Mouse (Mus musculus): Measurements from ENCODE around the gene Pola2. TPM values are rescaled to one million over a fixed set of nuclear protein-coding genes. Genes with fewer than 3 reads are reported as not detected.
A peak's percentile ranks its signal among the peaks of the same experiment; 100 is the strongest.

The Pola2 gene
- polyA plus RNA-seq (2016; fragmentation: Nextera tagmentation; extraction: Ambion mirVana): 70.0 and 80.7 TPM in 2 replicates

DNA sequence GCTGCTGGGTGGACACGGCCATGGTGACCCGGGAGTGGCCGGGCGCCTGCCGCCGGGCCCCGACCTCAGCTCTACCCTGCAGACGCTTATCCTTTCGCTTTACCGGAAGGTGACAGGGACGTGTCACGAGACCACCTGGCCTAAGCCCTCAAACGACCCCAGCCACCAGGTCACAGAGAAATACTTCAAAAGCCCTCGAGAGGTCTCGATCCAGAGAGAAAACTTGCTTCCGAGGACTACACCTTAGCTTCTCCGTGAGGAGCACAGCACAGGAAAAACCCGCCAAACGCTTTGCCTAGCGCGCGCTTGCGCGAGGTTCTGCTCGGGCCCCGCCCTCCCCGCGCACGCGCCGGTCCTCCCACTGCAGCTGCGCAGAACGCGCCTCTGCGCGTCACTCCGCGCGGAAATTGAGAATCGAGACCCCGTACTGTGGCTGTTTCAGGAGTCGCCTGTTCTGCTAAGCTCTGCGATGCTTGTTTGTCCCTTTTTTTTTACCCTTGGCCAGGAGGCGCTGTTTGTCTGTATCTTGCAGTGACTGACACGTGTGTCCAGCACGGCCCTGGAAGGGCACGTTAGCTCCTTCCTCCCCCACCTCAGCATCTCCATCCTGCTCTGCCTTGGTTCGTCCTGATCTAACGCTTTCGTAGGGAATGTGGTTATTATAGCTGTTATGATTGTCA is at the start of gene Pola2:
TSS of gene Pola2 (minus strand) at position 320 of the 680 bp plus-strand sequence.
- Histone ChIP-seq H3K27ac (peak within 1 kb of the TSS; percentile 86), H3K4me1 (peaks cover 38% of the 10 kb centered on the region), H3K4me3 (peak within 1 kb of the TSS; percentile 79), H3K36me3 (peaks cover 25% of the 10 kb centered on the region), H3K9me3 (no peaks in the 10 kb centered on the region), H3K27me3 (ENCODE audit: insufficient read depth, poor library complexity, severe bottlenecking) (no peaks in the 10 kb centered on the region)
- peak; percentile 93 for DNase-seq (ENCODE audit: low spot score)
- WGBS: under 1% methylated on average over 50 of the region's 50 CpGs

DNA sequence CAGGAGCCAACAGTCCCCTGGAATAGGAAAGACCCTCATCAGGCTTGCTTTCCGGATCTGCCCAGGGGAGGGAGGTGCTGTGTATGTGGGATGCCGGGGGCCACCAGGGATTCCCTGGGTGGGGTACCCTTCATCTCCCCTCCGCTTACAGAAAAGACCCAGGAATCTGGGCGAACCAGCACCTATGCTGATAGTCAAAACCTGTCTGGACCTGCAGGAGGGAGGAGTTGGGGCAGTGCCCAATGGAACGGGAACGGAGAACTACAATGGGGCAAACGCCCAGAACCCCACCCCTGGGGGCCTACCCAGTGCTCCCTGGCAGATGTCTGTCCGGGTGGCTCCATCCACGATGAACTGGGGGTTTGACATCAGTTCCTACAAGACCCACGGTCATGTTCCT is 49.7 kb upstream of the Pola2 start:
- no peak overlapping the region for H3K27ac ChIP-seq
- H3K4me1 ChIP-seq: peaks cover 37% of the 10 kb centered on the region
- H3K9me3 ChIP-seq: no peaks in the 10 kb centered on the region
- H3K36me3 ChIP-seq: no peaks in the 10 kb centered on the region
- WGBS: 90% methylated on average over 10 of the region's 10 CpGs
- DNase-seq (ENCODE audit: low spot score): no peak
- peaks cover 40% of the 10 kb centered on the region for H3K27me3 ChIP-seq (ENCODE audit: insufficient read depth, poor library complexity, severe bottlenecking)
- no peak overlapping the region for H3K4me3 ChIP-seq

DNA sequence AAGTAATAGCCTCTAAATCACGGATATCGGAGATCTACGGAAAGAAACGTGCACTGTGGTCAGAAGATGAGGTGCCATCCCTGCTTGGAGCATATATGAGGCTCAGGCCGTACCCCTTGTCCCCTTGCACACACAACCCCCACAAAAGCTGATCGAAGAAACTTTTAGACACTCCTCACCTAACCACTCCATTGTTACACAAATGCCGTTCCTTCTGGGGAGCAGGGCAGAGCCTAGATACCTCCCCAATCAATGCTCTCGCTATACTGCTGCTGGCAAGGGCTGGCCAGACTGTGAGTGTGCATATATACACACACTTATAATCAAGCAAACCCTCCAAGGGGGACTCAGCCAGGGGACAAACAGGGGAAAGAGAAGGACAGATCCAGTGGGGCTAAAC is 45.1 kb upstream of the Pola2 start:
- DNase-seq (ENCODE audit: low spot score): no peak
- 79% methylated on average over 8 of the region's 8 CpGs for WGBS
- Histone ChIP-seq H3K9me3 (no peaks in the 10 kb centered on the region), H3K27me3 (ENCODE audit: insufficient read depth, poor library complexity, severe bottlenecking) (peaks cover 17% of the 10 kb centered on the region), H3K27ac (no peak overlapping the region), H3K4me1 (peaks cover 14% of the 10 kb centered on the region), H3K36me3 (peaks cover 9% of the 10 kb centered on the region; the same call in 1 of the 2 replicates), H3K4me3 (no peak overlapping the region)

DNA sequence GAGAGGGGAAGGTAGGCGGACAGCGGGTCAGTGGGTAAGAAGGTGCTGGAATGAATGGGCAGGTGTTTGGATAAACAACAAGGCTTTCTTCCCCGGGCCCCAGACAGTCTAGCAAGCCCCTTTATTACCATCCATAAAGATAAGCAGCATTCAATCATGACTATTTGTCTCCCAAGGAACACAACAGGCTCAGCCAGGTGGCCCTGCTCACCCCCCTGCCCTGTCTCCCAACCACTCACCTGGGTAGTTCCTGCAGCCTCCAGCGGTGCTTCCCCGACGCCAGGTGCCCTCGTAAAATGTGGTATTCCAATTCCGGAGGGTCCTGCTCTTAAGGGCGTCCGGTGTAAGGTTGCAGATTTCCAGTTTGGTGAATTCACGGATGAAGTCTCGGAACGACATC is 43.0 kb upstream of the Pola2 start:
- H3K27ac ChIP-seq: no peak overlapping the region
- H3K36me3 ChIP-seq: peaks cover 12% of the 10 kb centered on the region; the same call in 1 of the 2 replicates
- no peaks in the 10 kb centered on the region for H3K9me3 ChIP-seq
- H3K27me3 ChIP-seq (ENCODE audit: insufficient read depth, poor library complexity, severe bottlenecking): no peaks in the 10 kb centered on the region
- 82% methylated on average over 13 of the region's 13 CpGs for WGBS
- DNase-seq (ENCODE audit: low spot score): no peak
- H3K4me3 ChIP-seq: no peak overlapping the region
- peaks cover 15% of the 10 kb centered on the region for H3K4me1 ChIP-seq

DNA sequence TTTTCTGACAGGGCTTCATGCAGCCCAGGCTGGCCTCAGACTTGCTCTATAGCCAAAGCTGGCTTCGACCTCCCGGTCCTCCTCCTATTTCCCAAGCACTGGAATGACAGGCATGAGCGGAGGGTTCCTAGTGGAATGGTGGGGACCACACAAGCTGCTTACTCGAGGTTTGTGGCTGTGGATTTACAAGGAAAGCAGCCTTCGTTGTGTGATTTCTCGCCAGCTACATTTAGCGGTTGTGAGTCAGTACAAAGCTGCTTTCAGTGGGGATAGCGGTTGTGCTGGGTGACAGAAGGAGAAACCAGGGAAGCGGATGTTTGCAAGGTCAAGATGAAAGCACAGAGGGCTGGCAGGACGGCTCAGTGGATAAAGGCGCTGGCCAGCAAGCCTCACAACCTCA is 41.5 kb upstream of the Pola2 start:
- WGBS: 71% methylated on average over 11 of the region's 11 CpGs
- Histone ChIP-seq H3K4me3 (no peak overlapping the region), H3K4me1 (0 out of 2 replicates have a peak, but pooled peaks cover 6% of the 10 kb centered on the region), H3K36me3 (peaks cover 12% of the 10 kb centered on the region; the same call in 1 of the 2 replicates), H3K9me3 (no peaks in the 10 kb centered on the region), H3K27me3 (ENCODE audit: insufficient read depth, poor library complexity, severe bottlenecking) (no peaks in the 10 kb centered on the region), H3K27ac (no peak overlapping the region)
- no peak for DNase-seq (ENCODE audit: low spot score)

DNA sequence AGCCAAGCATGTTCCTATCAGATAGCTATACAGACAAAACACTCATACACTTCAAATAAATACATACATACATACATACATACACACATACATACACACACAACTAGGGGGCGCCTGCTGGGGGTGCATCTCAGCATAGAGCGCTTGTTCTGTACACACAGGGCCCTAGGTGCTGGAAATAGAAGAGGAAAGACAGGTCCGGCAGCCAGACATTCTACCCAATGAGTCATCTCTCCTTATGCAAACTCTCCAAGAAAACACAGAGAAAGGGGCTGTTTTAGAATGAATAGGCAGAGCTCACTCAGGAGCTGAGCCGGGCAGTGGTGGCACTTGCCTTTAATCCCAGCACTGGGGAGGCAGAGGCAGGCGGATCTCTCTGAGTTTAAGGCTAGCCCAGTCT is 36.0 kb upstream of the Pola2 start:
- H3K27ac ChIP-seq: no peak overlapping the region
- H3K36me3 ChIP-seq: 0 out of 2 replicates have a peak, but pooled peaks cover 4% of the 10 kb centered on the region
- H3K4me3 ChIP-seq: no peak overlapping the region
- H3K4me1 ChIP-seq: 0 out of 2 replicates have a peak, but pooled peaks cover 3% of the 10 kb centered on the region
- 74% methylated on average over 5 of the region's 5 CpGs for WGBS
- H3K9me3 ChIP-seq: no peaks in the 10 kb centered on the region
- H3K27me3 ChIP-seq (ENCODE audit: insufficient read depth, poor library complexity, severe bottlenecking): no peaks in the 10 kb centered on the region
- no peak for DNase-seq (ENCODE audit: low spot score)

DNA sequence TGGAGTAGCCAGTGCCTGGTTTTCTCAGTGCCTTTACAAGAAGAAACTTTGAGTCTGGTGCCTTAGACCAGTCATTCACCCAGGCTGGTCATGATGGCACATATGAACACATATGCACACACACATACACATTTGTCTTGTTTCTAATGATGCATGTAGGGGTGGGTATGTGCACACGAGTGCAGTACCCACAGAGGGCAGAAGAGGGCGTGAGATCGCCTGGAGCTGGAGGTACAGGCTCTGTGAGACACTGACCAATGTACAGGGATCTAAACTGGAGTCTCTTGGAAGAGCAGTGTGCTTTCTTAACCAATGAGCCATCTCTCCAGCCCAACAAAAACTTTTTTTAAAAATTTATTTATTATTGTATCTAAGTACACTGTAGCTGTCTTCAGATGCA is 34.2 kb upstream of the Pola2 start:
- Histone ChIP-seq H3K4me3 (no peak overlapping the region), H3K4me1 (no peaks in the 10 kb centered on the region), H3K27me3 (ENCODE audit: insufficient read depth, poor library complexity, severe bottlenecking) (no peaks in the 10 kb centered on the region), H3K27ac (no peak overlapping the region), H3K9me3 (no peaks in the 10 kb centered on the region), H3K36me3 (0 out of 2 replicates have a peak, but pooled peaks cover 7% of the 10 kb centered on the region)
- WGBS: 81% methylated on average over 3 of the region's 3 CpGs
- DNase-seq (ENCODE audit: low spot score): no peak

DNA sequence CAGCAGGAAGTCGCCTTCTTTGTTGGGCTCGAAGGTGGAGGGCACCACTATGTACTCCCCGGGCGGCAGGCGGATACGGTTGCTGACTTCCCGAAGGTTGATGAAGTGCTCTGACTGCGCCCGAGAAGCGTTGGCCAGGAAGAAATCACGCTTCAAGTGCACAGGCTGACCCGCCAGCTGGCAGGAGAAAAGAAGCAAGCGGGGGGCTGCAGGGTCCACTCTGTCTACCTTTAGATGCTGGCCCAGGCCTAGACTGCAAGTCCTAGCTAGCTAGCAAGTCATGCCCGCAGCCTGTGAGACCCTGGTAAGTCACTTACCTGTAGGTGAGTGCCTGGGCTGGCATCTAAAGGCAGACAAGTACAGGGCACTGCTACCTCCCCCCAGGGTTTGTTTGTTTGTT is 30.7 kb upstream of the Pola2 start:
- H3K36me3 ChIP-seq: 0 out of 2 replicates have a peak, but pooled peaks cover 11% of the 10 kb centered on the region
- no peak overlapping the region for H3K27ac ChIP-seq
- no peaks in the 10 kb centered on the region for H3K27me3 ChIP-seq (ENCODE audit: insufficient read depth, poor library complexity, severe bottlenecking)
- WGBS: 80% methylated on average over 14 of the region's 14 CpGs
- DNase-seq (ENCODE audit: low spot score): no peak
- 0 out of 2 replicates have a peak, but pooled peaks cover 8% of the 10 kb centered on the region for H3K4me1 ChIP-seq
- no peak overlapping the region for H3K4me3 ChIP-seq
- H3K9me3 ChIP-seq: no peaks in the 10 kb centered on the region

DNA sequence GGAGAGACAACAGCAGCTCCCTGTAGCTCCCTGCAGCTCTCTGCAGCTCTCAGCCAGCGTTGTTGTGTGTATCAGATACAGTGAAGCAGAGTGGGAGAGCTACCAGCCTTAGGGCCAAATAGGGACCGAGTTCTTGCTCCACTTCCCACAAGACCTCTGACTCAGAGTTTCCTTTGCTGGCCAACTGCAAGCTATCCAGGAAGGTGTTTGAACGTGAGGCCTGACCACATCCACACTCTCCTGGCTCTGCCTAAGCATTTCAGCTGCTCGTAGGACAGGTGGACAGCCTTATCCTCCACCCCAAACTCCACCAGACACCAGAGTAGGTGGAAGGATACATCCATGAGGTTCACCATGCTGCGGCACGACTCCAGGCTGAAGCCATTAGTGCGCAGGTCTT is 28.0 kb upstream of the Pola2 start:
- no peak for DNase-seq (ENCODE audit: low spot score)
- H3K9me3 ChIP-seq: no peaks in the 10 kb centered on the region
- 66% methylated on average over 7 of the region's 7 CpGs for WGBS
- peaks cover 27% of the 10 kb centered on the region for H3K4me1 ChIP-seq
- H3K27me3 ChIP-seq (ENCODE audit: insufficient read depth, poor library complexity, severe bottlenecking): no peaks in the 10 kb centered on the region
- no peak overlapping the region for H3K27ac ChIP-seq
- H3K36me3 ChIP-seq: 0 out of 2 replicates have a peak, but pooled peaks cover 9% of the 10 kb centered on the region
- no peak overlapping the region for H3K4me3 ChIP-seq

DNA sequence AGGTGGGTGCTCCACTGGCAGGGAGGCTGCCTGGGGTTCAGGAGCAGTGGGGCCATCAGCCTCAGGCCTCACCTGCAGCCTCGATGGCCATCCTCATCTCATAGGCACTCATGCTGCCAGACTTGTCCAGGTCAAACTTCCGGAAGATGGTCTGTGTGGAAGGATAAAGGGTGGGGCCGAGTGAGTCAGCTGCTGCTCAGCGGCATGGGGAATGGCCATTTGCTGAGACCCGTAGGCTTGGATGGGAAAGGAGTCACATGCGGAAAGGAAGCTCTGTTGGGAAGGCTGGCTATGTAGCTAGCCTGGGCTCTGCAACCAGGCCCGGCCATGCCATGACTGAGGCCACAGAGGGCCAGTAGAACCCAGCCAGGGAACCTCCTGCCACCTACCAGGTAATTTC is 27.5 kb upstream of the Pola2 start:
- WGBS: 84% methylated on average over 7 of the region's 7 CpGs
- no peak for DNase-seq (ENCODE audit: low spot score)
- Histone ChIP-seq H3K9me3 (no peaks in the 10 kb centered on the region), H3K27ac (no peak overlapping the region), H3K4me3 (no peak overlapping the region), H3K27me3 (ENCODE audit: insufficient read depth, poor library complexity, severe bottlenecking) (no peaks in the 10 kb centered on the region), H3K4me1 (peaks cover 27% of the 10 kb centered on the region), H3K36me3 (0 out of 2 replicates have a peak, but pooled peaks cover 9% of the 10 kb centered on the region)

DNA sequence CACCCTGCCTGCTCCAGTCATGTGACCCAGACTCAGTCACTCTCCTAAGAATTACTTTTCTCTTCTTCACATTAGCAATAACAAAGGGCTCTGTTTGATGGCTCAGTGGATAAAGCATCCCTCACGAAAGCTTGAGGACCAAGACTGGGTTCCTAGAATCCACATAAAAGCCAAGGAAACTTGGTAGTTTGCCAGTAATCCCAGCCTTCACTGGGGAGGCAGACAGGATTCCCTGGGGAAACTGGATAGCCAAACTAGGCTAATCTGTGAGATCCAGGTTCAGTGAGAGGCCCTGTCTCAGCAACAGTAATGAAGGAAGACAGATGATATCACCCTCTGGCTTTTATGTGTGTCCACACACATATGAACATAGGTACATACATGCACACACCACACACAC is 26.9 kb upstream of the Pola2 start:
- no peak for DNase-seq (ENCODE audit: low spot score)
- Histone ChIP-seq H3K27ac (no peak overlapping the region), H3K27me3 (ENCODE audit: insufficient read depth, poor library complexity, severe bottlenecking) (no peaks in the 10 kb centered on the region), H3K4me1 (peaks cover 30% of the 10 kb centered on the region), H3K36me3 (0 out of 2 replicates have a peak, but pooled peaks cover 9% of the 10 kb centered on the region), H3K4me3 (no peak overlapping the region), H3K9me3 (no peaks in the 10 kb centered on the region)
- 76% methylated on average over 1 of the region's 1 CpGs for WGBS

DNA sequence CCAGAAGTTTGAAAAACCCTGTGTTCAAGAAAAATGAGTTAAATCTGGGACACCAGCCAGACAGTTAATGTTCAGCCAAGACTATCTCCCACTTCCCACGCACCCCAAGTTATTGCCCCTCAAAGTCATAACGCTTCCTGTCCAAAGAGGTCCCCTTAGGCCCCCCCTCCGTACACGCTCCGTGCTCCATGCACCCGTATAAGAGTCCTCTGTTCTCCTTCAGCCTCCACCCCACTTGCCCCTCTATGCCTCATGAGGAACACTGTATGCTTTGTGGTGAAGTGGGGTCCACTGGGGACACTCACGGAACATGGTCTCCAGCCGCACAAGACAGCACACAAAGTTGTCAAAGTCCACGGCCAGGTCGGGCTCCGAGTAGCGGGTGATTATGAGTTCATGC is 26.0 kb upstream of the Pola2 start:
- 0 out of 2 replicates have a peak overlapping the region, but pooled peaks have one; percentile 22 for H3K27ac ChIP-seq
- 92% methylated on average over 12 of the region's 12 CpGs for WGBS

DNA sequence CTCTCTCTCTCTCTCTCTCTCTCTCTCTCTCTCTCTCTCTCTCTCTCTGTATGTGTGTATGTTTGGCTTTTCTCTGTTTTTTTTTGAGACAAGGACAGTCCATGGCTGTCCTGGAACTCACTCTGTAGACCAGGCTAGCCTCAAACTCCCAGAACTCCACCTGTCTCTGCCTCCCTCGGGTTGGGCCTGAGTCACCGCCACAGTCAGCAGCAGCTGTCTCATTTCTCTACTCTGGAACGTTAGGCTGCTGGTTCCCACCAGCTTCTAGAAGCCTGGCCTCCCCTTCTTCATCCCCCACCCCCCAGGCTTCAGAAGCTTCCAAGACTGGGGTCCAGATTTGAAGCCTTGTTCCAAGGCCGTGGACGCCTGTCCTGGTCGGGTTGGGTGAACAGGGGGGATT is 25.6 kb upstream of the Pola2 start:
- Histone ChIP-seq H3K4me1 (peaks cover 34% of the 10 kb centered on the region), H3K27me3 (ENCODE audit: insufficient read depth, poor library complexity, severe bottlenecking) (no peaks in the 10 kb centered on the region), H3K27ac (peak overlapping the region; percentile 90), H3K4me3 (no peak overlapping the region), H3K9me3 (no peaks in the 10 kb centered on the region), H3K36me3 (0 out of 2 replicates have a peak, but pooled peaks cover 7% of the 10 kb centered on the region)
- no peak for DNase-seq (ENCODE audit: low spot score)
- WGBS: 68% methylated on average over 6 of the region's 6 CpGs

More for the DNA sequence above, 26.0 kb upstream of the Pola2 start:
- Histone ChIP-seq H3K27me3 (ENCODE audit: insufficient read depth, poor library complexity, severe bottlenecking) (no peaks in the 10 kb centered on the region), H3K9me3 (no peaks in the 10 kb centered on the region), H3K4me1 (peaks cover 34% of the 10 kb centered on the region), H3K36me3 (0 out of 2 replicates have a peak, but pooled peaks cover 9% of the 10 kb centered on the region), H3K4me3 (no peak overlapping the region)
- DNase-seq (ENCODE audit: low spot score): no peak

Measured in heart, embryonic 10.5 days (tissue).